Mouse (Mus musculus) hindbrain, embryonic 10.5 days (tissue): Measurements from ENCODE around the gene Smchd1. TPM values are rescaled to one million over a fixed set of nuclear protein-coding genes. Genes with fewer than 3 reads are reported as not detected.

Experiments
- DNase-seq: peaks from one replicate; pipeline ENCODE4 v3.0.0-alpha.2; 2017; ENCODE audit warnings: low spot score
- H3K27ac ChIP-seq: fragments of 300-500 bp; sonication (generic); 2 replicates; pipeline ENCODE4 v1.5.1; 2016; ENCODE audit warnings: mild to moderate bottlenecking, moderate library complexity
- H3K27me3 ChIP-seq: fragments of 300-500 bp; sonication (generic); 2 replicates; pipeline ENCODE4 v1.6.1; 2016; ENCODE audit warnings: mild to moderate bottlenecking; ENCODE audit not compliant: poor library complexity, insufficient read depth, severe bottlenecking
- H3K36me3 ChIP-seq: fragments of 300-500 bp; sonication (generic); 2 replicates; pipeline ENCODE4 v1.6.1; 2016; ENCODE audit warnings: mild to moderate bottlenecking, moderate library complexity
- H3K4me1 ChIP-seq: fragments of 300-500 bp; sonication (generic); replicated peaks from 2 replicates; pipeline ENCODE4 v1.6.1; 2016; ENCODE audit warnings: mild to moderate bottlenecking
- H3K4me3 ChIP-seq: fragments of 300-500 bp; sonication (generic); 2 replicates; pipeline ENCODE4 v1.5.1; 2016; ENCODE audit warnings: mild to moderate bottlenecking, moderate library complexity
- H3K9me3 ChIP-seq: fragments of 300-500 bp; sonication (generic); 2 replicates; pipeline ENCODE4 v1.6.1; 2016; ENCODE audit warnings: mild to moderate bottlenecking, moderate library complexity
- WGBS: fragments of 180-500 bp; shearing (Covaris S2); methylation state at CpG from one replicate; pipeline ENCODE4 v1.1.7; 2016; 5-methylcytosine and 5-hydroxymethylcytosine counted together
- polyA plus RNA-seq: library from polyadenylated mRNA; unstranded; fragments of >200 nt; fragmentation: Nextera tagmentation; extraction: Ambion mirVana; gene quantifications from 2 replicates; pipeline ENCODE4 v1.2.1, GENCODE M21; 2016

Gene Smchd1
- polyA plus RNA-seq, 1 experiment from 2014 or later, result 50.7 TPM

GRCm38 (mm10) chr17:71306091-71306490, 169.1 kb downstream of the Smchd1 start:
- peaks cover 33% of the 10 kb centered on the region for H3K4me1 ChIP-seq
- H3K36me3 ChIP-seq, result peaks cover 23% of the 10 kb centered on the region; the same call in 1 of the 2 replicates
- WGBS, result 74% methylated on average over 6 of the region's 6 CpGs
- H3K9me3 ChIP-seq, result no peaks in the 10 kb centered on the region
- H3K27ac ChIP-seq, result no peak overlapping the region
- no peak overlapping the region for H3K4me3 ChIP-seq
- H3K27me3 ChIP-seq, result peaks cover 5% of the 10 kb centered on the region; the same call in 1 of the 2 replicates
- DNase-seq, result no peak

DNA sequence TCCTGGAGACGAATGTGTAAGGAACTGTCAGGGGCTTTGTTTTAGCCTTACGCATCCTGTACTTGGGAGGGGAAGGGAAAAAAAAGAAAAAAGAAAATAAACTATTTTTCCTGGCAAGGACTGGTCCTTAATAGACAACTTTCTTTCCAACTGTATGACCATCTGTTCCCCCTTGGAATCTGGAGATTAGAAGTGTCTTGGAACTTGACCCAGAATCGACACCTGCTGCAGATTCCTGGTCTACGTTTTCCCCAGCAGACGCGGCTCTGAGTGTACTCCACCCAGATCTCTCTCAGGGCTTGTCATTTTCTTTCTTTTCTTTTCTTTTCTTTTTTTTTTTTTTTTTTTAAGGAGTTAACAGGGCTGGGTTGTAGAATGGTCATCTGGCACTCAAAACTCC, 171.7 kb downstream of the Smchd1 start:
- no peak overlapping the region for H3K27ac ChIP-seq
- no peak for DNase-seq
- WGBS, result 83% methylated on average over 6 of the region's 6 CpGs
- peaks cover 43% of the 10 kb centered on the region for H3K36me3 ChIP-seq
- no peaks in the 10 kb centered on the region for H3K9me3 ChIP-seq
- peaks cover 6% of the 10 kb centered on the region for H3K4me1 ChIP-seq
- no peak overlapping the region for H3K4me3 ChIP-seq
- no peaks in the 10 kb centered on the region for H3K27me3 ChIP-seq

DNA sequence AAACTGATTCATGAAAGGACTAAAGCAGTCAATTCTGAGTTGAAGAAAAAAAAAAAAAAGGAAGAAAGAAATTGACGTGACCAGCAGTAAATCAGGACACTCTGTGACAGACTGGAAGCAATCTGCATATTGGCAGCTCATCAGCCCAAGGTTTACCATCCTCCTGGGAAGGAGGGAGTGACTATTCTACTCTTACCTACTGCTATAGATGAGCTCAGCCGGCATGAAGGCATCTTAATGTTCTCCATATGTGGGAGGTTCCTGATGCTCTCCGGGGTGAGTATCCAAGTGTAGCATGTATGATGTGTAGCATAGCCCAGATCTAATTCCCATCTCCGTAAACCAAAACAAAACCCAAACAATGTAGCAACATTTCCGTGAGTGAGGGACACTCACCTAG, 173.7 kb downstream of the Smchd1 start:
- Histone ChIP-seq H3K4me3 (no peak overlapping the region), H3K36me3 (peaks cover 50% of the 10 kb centered on the region), H3K27ac (no peak overlapping the region), H3K27me3 (no peaks in the 10 kb centered on the region), H3K4me1 (peaks cover 4% of the 10 kb centered on the region; the same call in 1 of the 2 replicates), H3K9me3 (no peaks in the 10 kb centered on the region)
- DNase-seq, result no peak
- 75% methylated on average over 5 of the region's 5 CpGs for WGBS

- WGBS, result 90% methylated on average over 2 of the region's 2 CpGs
Measured at GRCm38 (mm10) chr17:71300338-71300737, 174.8 kb downstream of the Smchd1 start.

DNA sequence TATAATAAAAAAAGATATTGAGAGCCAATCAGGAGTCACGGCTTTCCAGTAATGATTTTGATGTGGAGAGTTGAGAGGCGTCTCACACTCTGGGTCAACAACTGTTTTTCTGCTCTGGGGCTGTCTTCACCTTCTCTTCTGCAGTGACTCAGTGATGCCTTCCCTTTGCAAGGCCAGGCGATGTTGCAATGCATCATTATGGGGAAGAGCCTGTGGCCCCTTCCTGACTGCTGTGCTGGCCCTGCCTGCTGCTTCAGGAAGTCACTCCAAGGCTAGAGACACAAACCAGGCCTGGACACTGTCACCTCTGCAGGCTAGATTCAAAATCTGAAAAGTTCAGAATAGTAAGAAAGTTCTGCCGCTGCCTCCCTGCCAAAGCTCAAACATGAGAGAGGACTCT, 175.3 kb downstream of the Smchd1 start:
- peaks cover 42% of the 10 kb centered on the region for H3K36me3 ChIP-seq
- H3K27me3 ChIP-seq, result no peaks in the 10 kb centered on the region
- H3K4me3 ChIP-seq, result no peak overlapping the region
- WGBS, result 94% methylated on average over 4 of the region's 4 CpGs
- no peaks in the 10 kb centered on the region for H3K9me3 ChIP-seq
- no peak for DNase-seq
- peaks cover 4% of the 10 kb centered on the region; the same call in 1 of the 2 replicates for H3K4me1 ChIP-seq
- no peak overlapping the region for H3K27ac ChIP-seq

More at GRCm38 (mm10) chr17:71300338-71300737, 174.8 kb downstream of the Smchd1 start:
- Histone ChIP-seq H3K27me3 (no peaks in the 10 kb centered on the region), H3K4me1 (peaks cover 4% of the 10 kb centered on the region; the same call in 1 of the 2 replicates), H3K36me3 (peaks cover 43% of the 10 kb centered on the region), H3K27ac (no peak overlapping the region), H3K9me3 (no peaks in the 10 kb centered on the region), H3K4me3 (no peak overlapping the region)
- no peak for DNase-seq

GRCm38 (mm10) chr17:71294570-71294969, 180.6 kb downstream of the Smchd1 start:
- no peaks in the 10 kb centered on the region for H3K4me1 ChIP-seq
- WGBS, result 90% methylated on average over 3 of the region's 3 CpGs

More at GRCm38 (mm10) chr17:71294570-71294969, 180.6 kb downstream of the Smchd1 start:
- no peak overlapping the region for H3K4me3 ChIP-seq
- H3K27ac ChIP-seq, result no peak overlapping the region
- no peaks in the 10 kb centered on the region for H3K9me3 ChIP-seq
- peaks cover 17% of the 10 kb centered on the region for H3K36me3 ChIP-seq
- DNase-seq, result no peak
- H3K27me3 ChIP-seq, result no peaks in the 10 kb centered on the region

Other genes starting within 250 kb of the Smchd1 start
- gene Emilin2, start 163.4 kb downstream of the Smchd1 start, polyA plus RNA-seq, result 20.2 and 26.3 TPM in 2 replicates
- 4.0 and 6.3 TPM in 2 replicates for gene Gm4707, start 15.4 kb downstream of the Smchd1 start, polyA plus RNA-seq
- gene Ndc80, start 51.5 kb upstream of the Smchd1 start, polyA plus RNA-seq, result 38.4 and 59.5 TPM in 2 replicates
- gene Spdya, start 76.7 kb upstream of the Smchd1 start, polyA plus RNA-seq, result 0.92 and 1.3 TPM in 2 replicates
- gene Wdr43, start 140.6 kb upstream of the Smchd1 start, polyA plus RNA-seq, result 59.9 and 94.3 TPM in 2 replicates
- gene Togaram2, start 197.9 kb upstream of the Smchd1 start, polyA plus RNA-seq, result 0.05 and 0.09 TPM in 2 replicates